Mouse (Mus musculus) MEL (cell line): ENCODE measurements at regions not wholly inside any gene's neighbourhood (a gene's known extent, or its start where the extent isn't known, plus 50 kb on each side); places are given as distances from the start of the nearest gene placed in this dataset.

Experiments
- DNase-seq: peaks from one replicate; pipeline ENCODE4 v3.0.0; 2011; ENCODE audit warnings: low read depth, low spot score
- H3K27ac ChIP-seq: 2 replicates; pipeline ENCODE4 v1.5.1; 2012; ENCODE audit warnings: low read depth, mild to moderate bottlenecking, control low read depth, low read length, moderate library complexity; ENCODE audit not compliant: control insufficient read depth
- H3K27me3 ChIP-seq, 2 experiments: fragments of 150-350 bp in 1 of 2; sonication (generic) in 1 of 2; 2 replicates each; pipeline ENCODE4 v1.6.1; 2012; ENCODE audit warnings: low read length in 2 of 2, mild to moderate bottlenecking in 2 of 2, improper control_type of control experiment in 1 of 2, moderate library complexity in 1 of 2; ENCODE audit not compliant: insufficient read depth in 2 of 2, control insufficient read depth in 1 of 2
- H3K36me3 ChIP-seq, 2 experiments: 2 replicates each; pipeline ENCODE4 v1.6.1; 2012 to 2014; ENCODE audit warnings: low read length in 2 of 2, improper control_type of control experiment in 1 of 2, inconsistent platforms in 1 of 2, mild to moderate bottlenecking in 1 of 2; ENCODE audit not compliant: insufficient read depth in 2 of 2, control insufficient read depth in 1 of 2
- H3K4me1 ChIP-seq, 2 experiments: fragments of 150-350 bp in 1 of 2; sonication (generic) in 1 of 2; 2 replicates each; pipeline ENCODE4 v1.6.1; 2012; ENCODE audit warnings: low read length in 2 of 2, improper control_type of control experiment in 1 of 2, mild to moderate bottlenecking in 1 of 2; ENCODE audit not compliant: insufficient read depth in 2 of 2, control insufficient read depth in 1 of 2
- H3K4me3 ChIP-seq, 2 experiments: fragments of 150-350 bp in 1 of 2; sonication (generic) in 1 of 2; 2 replicates each; pipeline ENCODE4 v1.5.1; 2012; ENCODE audit warnings: low read depth in 2 of 2, low read length in 2 of 2, mild to moderate bottlenecking in 2 of 2, moderate library complexity in 2 of 2, control low read depth in 1 of 2, improper control_type of control experiment in 1 of 2; ENCODE audit not compliant: control insufficient read depth in 1 of 2, insufficient read depth in 1 of 2
- H3K79me2 ChIP-seq: 2 replicates; pipeline ENCODE4 v1.6.1; 2012; ENCODE audit warnings: mild to moderate bottlenecking, low read length, moderate library complexity; ENCODE audit not compliant: control insufficient read depth, poor library complexity, insufficient read depth
- H3K9ac ChIP-seq: 2 replicates; pipeline ENCODE4 v1.6.1; 2012; ENCODE audit warnings: low read depth, mild to moderate bottlenecking, control low read depth, low read length, moderate library complexity; ENCODE audit not compliant: control insufficient read depth, poor library complexity, severe bottlenecking
- H3K9me3 ChIP-seq: fragments of 150-350 bp; sonication (generic); replicated peaks from 2 replicates; pipeline ENCODE4 v1.6.1; 2012; ENCODE audit warnings: mild to moderate bottlenecking, low read length, improper control_type of control experiment, moderate library complexity; ENCODE audit not compliant: insufficient read depth
- CHD1 ChIP-seq: IDR thresholded peaks from 2 replicates; pipeline ENCODE4 v1.6.1; 2012; ENCODE audit warnings: low read depth, mild to moderate bottlenecking, inconsistent platforms, low read length, improper control_type of control experiment
- E2F4 ChIP-seq: IDR thresholded peaks from 2 replicates; pipeline ENCODE4 v1.6.1; 2011; ENCODE audit warnings: low read depth, low read length, improper control_type of control experiment, borderline replicate concordance
- ETS1 ChIP-seq: IDR thresholded peaks from 2 replicates; pipeline ENCODE4 v1.6.1; 2012; ENCODE audit warnings: low read depth, mild to moderate bottlenecking, inconsistent platforms, low read length, improper control_type of control experiment, moderate library complexity
- GATA1 ChIP-seq: IDR thresholded peaks from 2 replicates; pipeline ENCODE4 v1.6.1; 2011; ENCODE audit warnings: low read depth, low read length, improper control_type of control experiment
- JUND ChIP-seq: IDR thresholded peaks from 2 replicates; pipeline ENCODE4 v1.6.1; 2011; ENCODE audit warnings: low read depth, mild to moderate bottlenecking, improper control_type of control experiment, low read length
- KAT2A ChIP-seq: conservative IDR thresholded peaks from 2 replicates; pipeline ENCODE4 v1.6.1; 2012; ENCODE audit warnings: low read depth, low read length, improper control_type of control experiment, inconsistent platforms
- MAX ChIP-seq: IDR thresholded peaks from 2 replicates; pipeline ENCODE4 v1.6.1; 2011; ENCODE audit warnings: low read length, improper control_type of control experiment
- MAZ ChIP-seq: IDR thresholded peaks from 2 replicates; pipeline ENCODE4 v1.6.1; 2012; ENCODE audit warnings: low read depth, mild to moderate bottlenecking, inconsistent platforms, low read length, improper control_type of control experiment
- MYC ChIP-seq: IDR thresholded peaks from 2 replicates; pipeline ENCODE4 v1.6.1; 2011; ENCODE audit warnings: low read depth, mild to moderate bottlenecking, low read length, improper control_type of control experiment, moderate library complexity
- NELFE ChIP-seq: IDR thresholded peaks from 2 replicates; pipeline ENCODE4 v1.6.1; 2011; ENCODE audit warnings: low read depth, low read length, improper control_type of control experiment
- NRF1 ChIP-seq: IDR thresholded peaks from 2 replicates; pipeline ENCODE4 v1.6.1; 2014; ENCODE audit warnings: low read depth, mild to moderate bottlenecking, inconsistent platforms, low read length, improper control_type of control experiment, moderate library complexity; ENCODE audit not compliant: poor library complexity, insufficient read depth, severe bottlenecking
- POLR2A ChIP-seq, 2 experiments: IDR thresholded peaks; 2 replicates each; pipeline ENCODE4 v1.6.1; 2011 to 2012; ENCODE audit warnings: low read length in 2 of 2, mild to moderate bottlenecking in 2 of 2, control low read depth in 1 of 2, improper control_type of control experiment in 1 of 2, low read depth in 1 of 2, moderate library complexity in 1 of 2; ENCODE audit not compliant: control insufficient read depth in 1 of 2, insufficient read depth in 1 of 2, poor library complexity in 1 of 2
- RAD21 ChIP-seq: IDR thresholded peaks from 2 replicates; pipeline ENCODE4 v1.6.1; 2011; ENCODE audit warnings: mild to moderate bottlenecking, low read depth, low read length, improper control_type of control experiment
- RCOR1 ChIP-seq: IDR thresholded peaks from 2 replicates; pipeline ENCODE4 v1.6.1; 2012; ENCODE audit warnings: low read depth, mild to moderate bottlenecking, inconsistent platforms, low read length, improper control_type of control experiment
- SMC3 ChIP-seq: IDR thresholded peaks from 2 replicates; pipeline ENCODE4 v1.6.1; 2011; ENCODE audit warnings: low read depth, low read length, improper control_type of control experiment
- TAL1 ChIP-seq: IDR thresholded peaks from 2 replicates; pipeline ENCODE4 v1.6.1; 2012; ENCODE audit warnings: mild to moderate bottlenecking, inconsistent platforms, low read length, moderate library complexity, mixed read lengths
- TBP ChIP-seq: IDR thresholded peaks from 2 replicates; pipeline ENCODE4 v1.8.0; 2011; ENCODE audit warnings: low read depth, low read length, improper control_type of control experiment
- UBTF ChIP-seq: IDR thresholded peaks from 2 replicates; pipeline ENCODE4 v1.6.1; 2012; ENCODE audit warnings: low read depth, mild to moderate bottlenecking, inconsistent platforms, low read length, improper control_type of control experiment, moderate library complexity, borderline replicate concordance; ENCODE audit not compliant: insufficient read depth
- USF1 ChIP-seq: IDR thresholded peaks from 2 replicates; pipeline ENCODE4 v1.6.1; 2014; ENCODE audit warnings: low read depth, mild to moderate bottlenecking, inconsistent platforms, low read length, improper control_type of control experiment, moderate library complexity
- USF2 ChIP-seq, 2 experiments: IDR thresholded peaks; 2 replicates each; pipeline ENCODE4 v1.6.1; 2011 to 2012; ENCODE audit warnings: improper control_type of control experiment in 2 of 2, low read length in 2 of 2, borderline replicate concordance in 1 of 2, inconsistent platforms in 1 of 2, low read depth in 1 of 2, mild to moderate bottlenecking in 1 of 2; ENCODE audit not compliant: insufficient read depth in 1 of 2
- ZMIZ1 ChIP-seq: IDR thresholded peaks from 2 replicates; pipeline ENCODE4 v1.6.1; 2012; ENCODE audit warnings: low read depth, mild to moderate bottlenecking, inconsistent platforms, low read length, improper control_type of control experiment, moderate library complexity
- ZNF384 ChIP-seq: IDR thresholded peaks from 2 replicates; pipeline ENCODE4 v1.6.1; 2012; ENCODE audit warnings: low read depth, mild to moderate bottlenecking, inconsistent platforms, low read length, improper control_type of control experiment

DNA sequence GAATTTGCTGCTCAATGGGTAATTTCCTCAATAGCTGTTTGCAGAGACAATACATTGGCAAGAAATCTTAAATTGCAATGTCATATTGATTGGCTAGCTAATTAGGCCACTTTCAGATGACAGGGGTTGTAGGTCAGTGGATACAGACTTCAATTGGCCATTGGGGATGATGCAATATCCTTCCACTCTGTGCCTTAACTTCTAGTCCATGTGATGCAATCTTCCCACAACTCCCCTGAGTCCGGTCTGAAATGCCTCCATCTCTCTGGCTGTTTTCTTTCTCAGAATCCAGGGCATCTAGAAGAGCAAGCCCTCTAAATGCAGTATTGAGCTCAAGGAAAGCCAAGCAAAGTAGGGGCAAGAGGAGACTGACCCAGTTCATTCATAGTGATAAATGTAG lies 196.4 kb upstream of the Cdyl start:
- H3K36me3 ChIP-seq, result no peaks in the 10 kb centered on the region
- no peaks in the 10 kb centered on the region for H3K79me2 ChIP-seq
- H3K9me3 ChIP-seq, result no peaks in the 10 kb centered on the region
- no peak for DNase-seq
- H3K4me1 ChIP-seq, result no peaks in the 10 kb centered on the region
- no peak overlapping the region for H3K4me3 ChIP-seq
- no peak overlapping the region for H3K9ac ChIP-seq
- H3K27me3 ChIP-seq, result peaks cover 0 to 2% of the 10 kb centered on the region in 2 experiments; a peak in 1 of 4 replicates
- no peak for TF ChIP-seq E2F4
- TF ChIP-seq KAT2A, result no peak
- TF ChIP-seq USF1, result no peak
- TF ChIP-seq RCOR1, result no peak
- no peak for TF ChIP-seq RAD21
- TF ChIP-seq ETS1, result no peak
- TF ChIP-seq UBTF, result no peak
- TF ChIP-seq MAZ, result no peak
- no peak for TF ChIP-seq MYC
- TF ChIP-seq NRF1, result no peak
- no peak for TF ChIP-seq CHD1
- TF ChIP-seq GATA1, result no peak
- TF ChIP-seq SMC3, result no peak
- no peak for TF ChIP-seq NELFE
- no peak for TF ChIP-seq TBP
- TF ChIP-seq USF2 (IDR thresholded peaks at IDR 0.05; ENCODE audit: borderline replicate concordance in 1 of 2, insufficient read depth in 1 of 2, low read depth in 1 of 2, low read length in 2 of 2), result no peak
- no peak for TF ChIP-seq ZMIZ1
- H3K27ac ChIP-seq, result no peak overlapping the region

DNA sequence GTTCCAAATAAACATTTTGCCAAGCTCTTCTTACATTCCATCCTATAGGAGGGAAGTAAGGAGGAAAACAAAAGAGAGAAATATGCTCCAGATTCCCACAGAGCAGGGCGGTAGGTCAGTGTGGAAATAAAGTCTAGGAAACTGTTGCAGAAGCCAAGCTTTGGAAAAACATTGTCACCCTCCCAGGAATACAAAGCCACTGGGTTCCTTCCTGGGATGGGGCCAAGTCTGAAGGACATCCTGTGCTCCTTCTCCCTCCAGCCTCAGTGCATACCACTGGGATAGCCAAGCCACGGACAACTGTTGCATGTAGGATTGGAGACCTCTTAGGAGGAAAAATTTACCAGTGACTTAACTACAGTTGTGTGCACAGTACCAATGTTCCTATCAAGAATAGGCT lies 195.8 kb upstream of the Cdyl start:
- TF ChIP-seq ZNF384, result no peak
- no peak for TF ChIP-seq MAX
- TF ChIP-seq TAL1, result no peak
- no peak for TF ChIP-seq POLR2A (IDR thresholded peaks at IDR 0.05; ENCODE audit: control insufficient read depth in 1 of 2, insufficient read depth in 1 of 2, low read depth in 1 of 2, low read length in 2 of 2, poor library complexity in 1 of 2)
- no peak for TF ChIP-seq USF2 (IDR thresholded peaks at IDR 0.05; ENCODE audit: borderline replicate concordance in 1 of 2, insufficient read depth in 1 of 2, low read depth in 1 of 2, low read length in 2 of 2)
- no peak for TF ChIP-seq JUND
- no peak for TF ChIP-seq RAD21
- Histone ChIP-seq H3K4me3 (no peak overlapping the region), H3K36me3 (no peaks in the 10 kb centered on the region), H3K27ac (no peak overlapping the region), H3K9me3 (no peaks in the 10 kb centered on the region), H3K27me3 (peaks cover 0 to 2% of the 10 kb centered on the region in 2 experiments; a peak in 1 of 4 replicates), H3K79me2 (no peaks in the 10 kb centered on the region), H3K4me1 (no peaks in the 10 kb centered on the region), H3K9ac (no peak overlapping the region)
- no peak for DNase-seq
